14 mouse cellular contexts compared by ENCODE assay signal in genomic region chr11:103346236-103346635, GRCm38 (mm10). TPM values are rescaled to one million over a fixed set of nuclear protein-coding genes. Genes with fewer than 3 reads are reported as not detected.
A peak's percentile ranks its signal among the peaks of the same experiment; 100 is the strongest.
DNase-seq lines count a peak whose midpoint lies in the region; ATAC-seq and TF ChIP-seq lines count a peak whose summit lies in the region.
"Had no signal": no experiment of that assay in that cellular context is flagged by ENCODE, and none has a peak within 500 bp of the region (broad histone marks: within the 10 kb centered on the region; RNA-seq: fewer than 3 reads in every experiment).

No protein-coding gene starts in this region.

- TF ChIP-seq CTCF in CH12.LX (conservative IDR thresholded peaks at IDR 0.05 in 1 of 2, IDR thresholded peaks at IDR 0.05 in 1 of 2; ENCODE audit: low read depth in 2 of 2, low read length in 2 of 2) = no peak

- peaks cover 31% of the 10 kb centered on the region for H3K4me1 ChIP-seq in heart, embryonic 12.5 days (replicated peaks)
- H3K4me1 ChIP-seq in limb, embryonic 15.5 days = peaks cover 18% of the 10 kb centered on the region
- H3K4me1 ChIP-seq in limb, embryonic 10.5 days = peaks cover 13% of the 10 kb centered on the region
- peaks cover 37 to 52% of the 10 kb centered on the region in 2 experiments for H3K4me1 ChIP-seq in CH12.LX (ENCODE audit: control insufficient read depth in 1 of 2, insufficient read depth in 2 of 2)
- peaks cover 14% of the 10 kb centered on the region for H3K4me1 ChIP-seq in liver, embryonic 16.5 days (ENCODE audit: control insufficient read depth, low read depth, low read length)
- H3K4me1 ChIP-seq: forebrain, embryonic 13.5 days; hindbrain, embryonic 15.5 days had no signal

- DNase-seq in heart, postnatal 10 days = no peak
- DNase-seq in limb, embryonic 10.5 days (ENCODE audit: low spot score) = no peak
- no peak for DNase-seq in CH12.LX (ENCODE audit: extremely low read depth)
- DNase-seq in adrenal gland, adult (ENCODE audit: inconsistent age in 2 of 2, low spot score in 1 of 2) = no peak
- no peak for DNase-seq in adrenal gland, adult 2 months
- DNase-seq: cerebellum, adult 9-11 months; thymus, postnatal 36 days had no signal

- no peak overlapping the region for H3K4me2 ChIP-seq in heart, embryonic 12.5 days
- no peak overlapping the region for H3K4me2 ChIP-seq in limb, embryonic 15.5 days
- H3K4me2 ChIP-seq in CH12.LX (ENCODE audit: insufficient read depth, low read depth, poor library complexity, severe bottlenecking) = peak overlapping the region; percentile 85
- 0 out of 2 replicates have a peak overlapping the region, but pooled peaks have one; percentile 15 for H3K4me2 ChIP-seq in liver, embryonic 16.5 days (ENCODE audit: low read depth, low read length)
- H3K4me2 ChIP-seq: embryonic facial prominence, embryonic 12.5 days; forebrain, embryonic 13.5 days; hindbrain, embryonic 15.5 days had no signal

- WGBS in heart, embryonic 12.5 days = 44% methylated on average over 7 of the region's 7 CpGs
- WGBS in limb, embryonic 15.5 days = 72% methylated on average over 7 of the region's 7 CpGs
- WGBS in limb, embryonic 10.5 days = 80% methylated on average over 7 of the region's 7 CpGs
- WGBS in liver, embryonic 16.5 days (ENCODE audit: insufficient replicate concordance) = 36% methylated on average over 7 of the region's 7 CpGs

- no peak for TF ChIP-seq POLR2A in CH12.LX (IDR thresholded peaks at IDR 0.05; ENCODE audit: low read depth, low read length)

- no peak for TF ChIP-seq EP300 in CH12.LX (IDR thresholded peaks at IDR 0.05; ENCODE audit: low read length)

- H3K27me3 ChIP-seq in heart, embryonic 12.5 days (replicated peaks) = no peaks in the 10 kb centered on the region
- no peaks in the 10 kb centered on the region for H3K27me3 ChIP-seq in limb, embryonic 15.5 days
- 0 out of 2 replicates have a peak, but pooled peaks cover 1% of the 10 kb centered on the region for H3K27me3 ChIP-seq in limb, embryonic 10.5 days (ENCODE audit: low read depth, poor library complexity, severe bottlenecking)
- H3K27me3 ChIP-seq in CH12.LX (replicated peaks) = no peaks in the 10 kb centered on the region
- no peaks in the 10 kb centered on the region for H3K27me3 ChIP-seq in liver, embryonic 16.5 days (ENCODE audit: control insufficient read depth, insufficient read depth, low read depth, low read length)
- H3K27me3 ChIP-seq: embryonic facial prominence, embryonic 12.5 days; forebrain, embryonic 13.5 days; hindbrain, embryonic 15.5 days had no signal

- H3K4me3 ChIP-seq in heart, embryonic 12.5 days = no peak overlapping the region
- no peak overlapping the region for H3K4me3 ChIP-seq in limb, embryonic 15.5 days
- no peak overlapping the region for H3K4me3 ChIP-seq in limb, embryonic 10.5 days
- H3K4me3 ChIP-seq in CH12.LX (replicated peaks in 1 of 3; ENCODE audit: low read depth in 2 of 3, low read length in 2 of 3, poor library complexity in 1 of 3) = peak overlapping the region; percentile 33 to 78 (median 61)
- H3K4me3 ChIP-seq in liver, embryonic 16.5 days (ENCODE audit: low read depth, low read length) = no peak overlapping the region
- H3K4me3 ChIP-seq: embryonic facial prominence, embryonic 12.5 days; forebrain, embryonic 13.5 days; hindbrain, embryonic 15.5 days had no signal

- no peaks in the 10 kb centered on the region; the same call in 1 of the 2 replicates for H3K36me3 ChIP-seq in heart, embryonic 12.5 days
- no peaks in the 10 kb centered on the region for H3K36me3 ChIP-seq in limb, embryonic 15.5 days
- H3K36me3 ChIP-seq in limb, embryonic 10.5 days = no peaks in the 10 kb centered on the region
- peaks cover 26 to 58% of the 10 kb centered on the region in 2 experiments for H3K36me3 ChIP-seq in CH12.LX (replicated peaks in 1 of 2; ENCODE audit: control insufficient read depth in 1 of 2, insufficient read depth in 1 of 2, low read length in 1 of 2)
- H3K36me3 ChIP-seq in liver, embryonic 16.5 days (ENCODE audit: control insufficient read depth, insufficient read depth) = no peaks in the 10 kb centered on the region
- H3K36me3 ChIP-seq: embryonic facial prominence, embryonic 12.5 days; hindbrain, embryonic 15.5 days had no signal

- no peak for TF ChIP-seq RAD21 in CH12.LX (IDR thresholded peaks at IDR 0.05; ENCODE audit: low read depth, low read length)

- intact Hi-C loops in heart, postnatal 10 days (cut with DNase I) = no loop called here

- H3K9ac ChIP-seq in heart, embryonic 12.5 days = peak overlapping the region; percentile 13; the same call in 1 of the 2 replicates
- H3K9ac ChIP-seq in limb, embryonic 15.5 days = no peak overlapping the region
- H3K9ac ChIP-seq in CH12.LX (ENCODE audit: insufficient read depth, low read depth) = peak overlapping the region; percentile 72
- H3K9ac ChIP-seq in liver, embryonic 16.5 days (ENCODE audit: low read depth, low read length) = no peak overlapping the region
- H3K9ac ChIP-seq: embryonic facial prominence, embryonic 12.5 days; forebrain, embryonic 13.5 days; hindbrain, embryonic 15.5 days had no signal

- no peaks in the 10 kb centered on the region for H3K9me3 ChIP-seq in heart, embryonic 12.5 days (replicated peaks)
- no peaks in the 10 kb centered on the region for H3K9me3 ChIP-seq in limb, embryonic 15.5 days
- H3K9me3 ChIP-seq in limb, embryonic 10.5 days (replicated peaks) = no peaks in the 10 kb centered on the region
- H3K9me3 ChIP-seq in CH12.LX (replicated peaks; ENCODE audit: low read length) = peaks cover 22% of the 10 kb centered on the region
- H3K9me3 ChIP-seq in liver, embryonic 16.5 days (replicated peaks; ENCODE audit: control insufficient read depth, low read length) = 0 out of 2 replicates have a peak, but pooled peaks cover 2% of the 10 kb centered on the region
- H3K9me3 ChIP-seq: embryonic facial prominence, embryonic 12.5 days; forebrain, embryonic 13.5 days; hindbrain, embryonic 15.5 days had no signal

- ATAC-seq in heart, embryonic 12.5 days (ENCODE audit: insufficient number of reproducible peaks, low FRiP score) = peak; percentile 39; the same call in 1 of the 2 replicates
- no peak; the same call in 1 of the 2 replicates for ATAC-seq in limb, embryonic 15.5 days (ENCODE audit: insufficient number of reproducible peaks, low FRiP score, low TSS enrichment, low read depth)
- peak; percentile 22; the same call in 1 of the 2 replicates for ATAC-seq in liver, embryonic 16.5 days (ENCODE audit: low read depth)
- ATAC-seq: forebrain, embryonic 13.5 days; midbrain, embryonic 16.5 days had no signal

- in situ Hi-C loops in CH12.LX (cut with MboI; ENCODE audit: low pct_ligation_motif_present, low pct_unique_long_range_greater_than_20kb, low sequenced_read_pairs) = no loop called here

- H3K27ac ChIP-seq in heart, embryonic 12.5 days (ENCODE audit: poor library complexity, severe bottlenecking) = 0 out of 2 replicates have a peak overlapping the region, but pooled peaks have one; percentile 24
- H3K27ac ChIP-seq in limb, embryonic 15.5 days = peak overlapping the region; percentile 65
- H3K27ac ChIP-seq in limb, embryonic 10.5 days = no peak overlapping the region
- H3K27ac ChIP-seq in CH12.LX (ENCODE audit: insufficient read depth, low read depth) = peak overlapping the region; percentile 71
- 0 out of 2 replicates have a peak overlapping the region, but pooled peaks have one; percentile 7 for H3K27ac ChIP-seq in liver, embryonic 16.5 days (ENCODE audit: low read length)
- H3K27ac ChIP-seq: forebrain, embryonic 13.5 days; hindbrain, embryonic 15.5 days had no signal

- dilution Hi-C loops in CH12.LX (cut with MboI; ENCODE audit: extremely low pct_ligation_motif_present, extremely low pct_unique_long_range_greater_than_20kb, low sequenced_read_pairs) = no loop called here

- peaks cover 13% of the 10 kb centered on the region for H3K79me2 ChIP-seq in CH12.LX (replicated peaks; ENCODE audit: control insufficient read depth, extremely low read depth, insufficient read depth, poor library complexity, severe bottlenecking)

TF ChIP-seq in CH12.LX, 34 proteins besides CTCF, POLR2A, EP300 and RAD21:
- TF ChIP-seq NELFE (IDR thresholded peaks at IDR 0.05; ENCODE audit: low read depth, low read length) = peak; percentile 43; the same call in 1 of the 2 replicates
- TF ChIP-seq ZMIZ1 (IDR thresholded peaks at IDR 0.05; ENCODE audit: low read depth, low read length) = peak; percentile 56; the same call in 1 of the 2 replicates
- TF ChIP-seq ZKSCAN1 (IDR thresholded peaks at IDR 0.05; ENCODE audit: borderline replicate concordance, low read depth, low read length) = no peak
- no peak for TF ChIP-seq SMC3 (IDR thresholded peaks at IDR 0.05; ENCODE audit: low read depth, low read length)
- peak; percentile 77; the same call in 1 of the 2 replicates for TF ChIP-seq CHD1 (IDR thresholded peaks at IDR 0.05; ENCODE audit: low read depth, low read length)
TF ChIP-seq in CH12.LX: peak in this region for 3.

RNA-seq across cellular contexts. Expression of gene Arhgap27, which starts 17.3 kb away (rescaled TPM):
- 6.7 and 8.9 TPM in 2 replicates for polyA plus RNA-seq in heart, embryonic 12.5 days (2016; fragmentation: Nextera tagmentation; extraction: Ambion mirVana)
- 10 to 100 TPM; 28.6 to 34.3 TPM for total RNA-seq in heart, postnatal 10 days (2021)
- polyA plus RNA-seq in limb, embryonic 15.5 days (2015; fragmentation: Nextera tagmentation; extraction: Ambion mirVana) = 11.7 and 14.0 TPM in 2 replicates
- polyA plus RNA-seq in limb, embryonic 10.5 days (2016; fragmentation: Nextera tagmentation; extraction: Ambion mirVana) = 5.3 and 8.2 TPM in 2 replicates
- total RNA-seq in CH12.LX (2012; rRNA removed) (24.4 and 26.1 TPM in 2 replicates), CH12.LX (2014; rRNA removed) (11.4 and 11.8 TPM in 2 replicates)
- 26.7 and 30.9 TPM in 2 replicates for polyA plus RNA-seq in CH12.LX (2012; ENCODE audit: insufficient read length, low read depth)
- 2.2 and 3.8 TPM in 2 replicates for polyA plus RNA-seq in liver, embryonic 16.5 days (2015; fragmentation: Nextera tagmentation; extraction: Ambion mirVana)
- total RNA-seq in adrenal gland, adult 2 months (2021) = 10 to 100 TPM; 10.3 to 12.2 TPM
- 34.7 and 42.5 TPM in 2 replicates for polyA plus RNA-seq in adrenal gland, adult 2 months (2012; rRNA removed)

Comparison
In these comparisons a context has a peak if more than half of its experiments do, and no peak if none do; other contexts are left out.
1. H3K4me2 ChIP-seq: peak in CH12.LX (single experiment) and liver, embryonic 16.5 days (single experiment); none in heart, embryonic 12.5 days (single experiment) and limb, embryonic 15.5 days (single experiment).
2. H3K4me3 ChIP-seq: peak in CH12.LX (3 of 3); none in heart, embryonic 12.5 days (single experiment), limb, embryonic 15.5 days (single experiment), limb, embryonic 10.5 days (single experiment) and liver, embryonic 16.5 days (single experiment).
3. H3K9ac ChIP-seq: peak in heart, embryonic 12.5 days (single experiment) and CH12.LX (single experiment); none in limb, embryonic 15.5 days (single experiment) and liver, embryonic 16.5 days (single experiment).